Mouse (Mus musculus) pancreas, adult 10 weeks (tissue): ENCODE measurements around the gene Npat. TPM values are rescaled to one million over a fixed set of nuclear protein-coding genes. Genes with fewer than 3 reads are reported as not detected.

Experiments
- polyA plus RNA-seq: library from polyadenylated mRNA; stranded (reverse); fragments of 350-450 nt; fragmentation: Illumina TruSeq; extraction: RNeasy Lipid Tissue Mini Kit (QIAGEN cat#74804); gene quantifications from one replicate; pipeline ENCODE4 v1.2.3, GENCODE M21; 2015; ENCODE audit warnings: low read depth, low replicate concordance; ENCODE audit not compliant: insufficient read depth

Gene Npat
- polyA plus RNA-seq: 1.4 TPM

GRCm38 (mm10) chr9:53536558-53537320, at the start of gene Npat, which contains the start of gene Atm:
TSS of gene Npat (plus strand) at chr9:53537047.
TSS of gene Atm (minus strand) at chr9:53536740.

GRCm38 (mm10) chr9:53609968-53610781, 73.3 kb downstream of the Npat start, which contains the start of gene Acat1:
TSS of gene Acat1 (minus strand) at chr9:53610382.

Other genes starting within 250 kb of the Npat start
- 0.74 TPM for gene Exph5, start 235.4 kb upstream of the Npat start, polyA plus RNA-seq
- 3.8 TPM for gene Kdelc2, start 153.0 kb upstream of the Npat start, polyA plus RNA-seq
- not detected for gene 4930550C14Rik, start 134.7 kb upstream of the Npat start, polyA plus RNA-seq
- gene Atm, start 307 bp upstream of the Npat start, polyA plus RNA-seq: 2.0 TPM
- 15.5 TPM for gene Acat1, start 73.3 kb downstream of the Npat start, polyA plus RNA-seq
- gene Cul5, start 133.0 kb downstream of the Npat start, polyA plus RNA-seq: 3.8 TPM
- not detected for gene Rab39, start 169.2 kb downstream of the Npat start, polyA plus RNA-seq
- gene Slc35f2, start 234.5 kb downstream of the Npat start, polyA plus RNA-seq: not detected